Mouse (Mus musculus) testis, postnatal 10 days (tissue): Measurements from ENCODE around the gene Traf3.

ENCODE experiments used
- DNase-seq: peaks from one replicate; pipeline ENCODE4 v3.0.0; 2021; ENCODE audit warnings: low spot score

Gene Traf3

DNA sequence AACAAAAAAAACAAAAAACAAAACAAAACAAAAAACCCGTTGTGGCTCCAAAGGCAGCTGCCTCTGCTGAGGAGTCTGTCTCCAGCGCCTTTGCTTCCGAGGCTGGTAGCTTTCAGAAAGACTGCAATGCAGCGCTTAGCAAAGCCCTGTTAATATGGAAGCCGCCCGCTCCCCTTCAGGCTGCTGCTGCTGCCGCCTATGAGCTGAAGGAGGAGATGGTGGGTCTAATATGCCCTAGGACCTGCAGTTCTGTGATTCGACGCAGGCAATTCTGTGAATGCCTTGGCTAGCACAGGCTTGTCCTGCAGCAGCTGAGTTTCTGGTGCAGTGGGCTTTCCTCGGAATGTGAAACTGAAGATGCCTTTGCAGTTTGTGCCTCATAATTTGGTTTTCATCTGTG, 36.9 kb downstream of the Traf3 start:
- no peak for DNase-seq

DNA sequence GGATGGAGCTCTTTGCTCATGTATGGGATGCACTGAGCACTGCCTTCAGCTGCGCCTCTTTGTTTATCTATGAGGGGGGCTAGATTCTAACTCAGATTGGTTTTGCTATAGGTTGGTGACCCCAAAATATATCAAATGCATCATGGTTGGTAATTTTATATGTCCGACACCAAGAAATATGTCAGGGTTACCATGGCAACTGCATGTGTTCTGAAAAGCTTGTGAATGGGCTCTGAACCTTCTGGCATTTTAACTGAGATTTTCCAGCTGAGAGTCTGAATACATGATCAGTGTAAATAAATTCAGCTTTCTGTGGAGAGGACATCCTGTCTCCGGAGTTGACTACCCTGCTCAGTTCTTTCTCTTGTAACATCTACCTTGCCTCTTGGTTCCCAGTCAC, 37.8 kb downstream of the Traf3 start:
- DNase-seq, result no peak

DNA sequence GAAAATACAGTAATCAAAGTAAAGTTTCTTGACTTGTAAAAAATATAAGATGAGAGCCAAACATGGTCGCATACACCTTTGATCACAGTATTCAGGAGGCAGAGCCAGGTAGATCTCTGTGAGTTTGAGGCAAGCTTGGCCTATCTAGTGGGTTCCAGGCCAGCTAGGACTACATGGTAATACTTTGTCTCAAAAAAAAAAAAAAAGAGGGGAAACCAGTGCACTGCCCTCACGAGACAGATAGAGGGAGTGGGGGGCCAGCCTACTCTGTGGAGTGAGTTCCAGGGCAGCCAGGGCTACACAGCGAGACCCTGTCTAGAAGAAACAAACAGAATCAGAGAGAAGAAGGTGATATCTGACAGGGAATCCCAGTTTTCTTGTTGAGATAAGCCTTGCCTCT, 41.5 kb downstream of the Traf3 start:
- DNase-seq, result no peak

DNA sequence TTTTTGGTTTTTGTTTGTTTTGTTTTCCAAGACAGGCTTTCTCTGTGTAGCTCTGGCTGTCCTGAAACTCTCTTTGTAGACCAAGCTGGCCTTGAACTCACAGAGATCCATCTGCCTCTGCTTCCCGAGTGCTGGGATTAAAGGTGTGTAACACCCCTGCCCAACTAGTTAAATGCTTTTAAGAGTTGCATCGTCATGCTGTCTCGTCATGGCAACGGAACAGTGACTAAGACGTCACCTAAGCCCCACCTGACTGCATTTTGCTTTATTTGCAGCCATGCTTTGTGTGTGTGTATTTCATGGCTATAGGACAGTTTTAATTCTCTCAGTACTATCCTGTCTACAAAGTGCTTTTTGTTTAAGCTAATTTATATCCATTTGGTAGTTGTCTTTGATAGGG, 45.6 kb downstream of the Traf3 start:
- no peak for DNase-seq

DNA sequence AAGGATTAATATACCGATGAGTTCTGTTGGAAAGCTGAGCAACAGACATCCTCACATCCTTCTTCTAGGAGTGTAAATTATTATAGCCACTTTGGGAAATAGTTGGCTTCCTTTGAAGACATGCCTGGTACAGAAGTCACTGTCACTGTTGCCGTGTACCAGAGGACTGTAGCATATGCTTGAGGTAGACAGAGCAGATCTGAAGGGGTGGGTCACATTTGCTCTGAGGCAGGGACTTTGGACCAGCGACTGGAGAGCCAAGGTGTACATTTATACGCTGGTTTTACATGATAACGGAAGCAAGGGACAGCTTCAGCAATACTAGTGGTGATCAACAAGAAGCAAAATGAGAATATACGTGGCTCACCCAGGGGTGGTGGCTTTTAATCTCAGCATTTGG, 52.7 kb downstream of the Traf3 start:
- no peak for DNase-seq

DNA sequence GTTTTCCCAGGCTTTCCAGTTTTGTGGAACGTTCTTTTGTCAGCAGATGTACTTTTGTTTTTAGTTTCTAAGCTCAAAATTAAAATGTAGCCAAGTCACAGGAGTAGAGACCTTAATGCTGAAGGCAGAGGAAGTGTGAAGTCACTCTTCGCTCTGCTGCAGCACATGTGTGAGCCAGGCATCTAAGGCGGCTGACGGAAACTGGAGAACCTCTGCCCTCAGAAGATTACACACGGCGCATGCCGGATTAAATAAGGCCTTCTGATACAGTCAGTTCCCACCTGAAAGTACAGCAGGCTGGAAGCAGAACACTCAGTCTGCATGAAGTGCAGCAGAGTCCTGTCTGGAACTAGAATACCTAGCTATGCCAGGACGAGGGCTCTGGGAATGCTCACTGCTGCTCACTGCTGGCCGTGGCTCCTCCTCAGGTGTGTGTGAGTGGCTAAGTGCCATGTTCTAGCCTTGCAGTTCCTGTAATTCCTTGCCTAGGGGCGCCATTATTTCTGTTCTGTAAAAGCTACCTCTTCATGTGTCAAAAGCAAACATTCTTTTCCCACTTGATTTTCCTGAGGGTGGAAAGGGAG, 59.1 kb downstream of the Traf3 start:
- DNase-seq, result no peak

DNA sequence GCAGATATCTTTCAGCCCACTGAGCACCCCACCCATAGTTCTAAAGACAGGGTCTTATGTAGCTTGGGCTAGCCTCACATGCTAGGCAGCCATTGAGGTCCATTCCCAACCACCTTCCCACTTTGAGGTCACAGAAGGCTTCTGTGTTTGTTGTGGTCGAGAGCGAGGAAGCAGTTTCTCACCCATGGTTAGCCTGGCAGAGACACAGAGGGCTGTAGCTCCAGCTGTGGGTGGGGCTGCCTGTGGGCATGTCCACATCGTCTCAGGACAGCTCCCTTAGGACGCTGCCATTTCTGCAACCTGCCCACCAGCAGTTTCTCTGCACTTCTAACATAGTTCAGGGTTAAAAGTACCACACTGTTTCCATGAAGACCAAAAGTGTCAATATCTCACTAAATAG, 61.2 kb downstream of the Traf3 start:
- DNase-seq, result no peak

DNA sequence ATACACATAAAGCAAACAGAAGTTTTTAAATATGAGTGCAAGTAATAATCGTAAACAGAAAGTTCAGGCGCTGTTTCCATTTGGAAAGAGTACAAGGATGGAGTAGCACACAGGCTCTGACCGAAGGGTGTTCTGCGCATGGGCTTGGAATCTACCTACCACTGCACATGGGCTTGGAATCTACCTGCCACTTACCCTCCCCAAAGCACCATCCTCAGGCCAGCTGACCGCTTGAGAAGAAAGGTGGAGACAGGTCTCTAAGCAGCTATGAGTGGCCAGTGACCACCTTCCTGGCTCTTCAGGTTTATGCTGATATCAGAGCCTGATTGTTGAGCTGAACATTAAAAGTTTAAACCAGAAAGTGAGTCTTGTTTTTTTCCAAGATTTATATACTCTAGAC, 62.3 kb downstream of the Traf3 start:
- no peak for DNase-seq

DNA sequence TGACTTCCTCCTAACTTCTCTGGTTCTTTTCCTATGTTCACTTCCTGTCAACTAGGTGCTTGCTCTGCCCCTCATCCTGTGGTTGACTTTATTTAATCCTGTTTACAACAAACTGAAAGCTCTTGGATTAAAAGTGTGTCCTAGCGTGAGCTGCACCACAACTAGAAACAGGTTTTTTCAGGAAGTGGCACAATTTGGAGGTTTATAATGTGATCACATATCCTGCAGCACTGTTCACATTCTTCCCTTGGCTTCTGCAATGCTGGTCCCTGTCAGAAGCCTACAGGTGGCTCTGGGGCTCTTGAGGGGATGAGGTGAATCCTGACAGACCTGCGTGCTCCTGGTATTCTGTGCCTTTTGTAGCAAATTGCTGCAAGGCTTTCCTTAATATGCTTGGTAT, 64.6 kb downstream of the Traf3 start:
- DNase-seq, result no peak

DNA sequence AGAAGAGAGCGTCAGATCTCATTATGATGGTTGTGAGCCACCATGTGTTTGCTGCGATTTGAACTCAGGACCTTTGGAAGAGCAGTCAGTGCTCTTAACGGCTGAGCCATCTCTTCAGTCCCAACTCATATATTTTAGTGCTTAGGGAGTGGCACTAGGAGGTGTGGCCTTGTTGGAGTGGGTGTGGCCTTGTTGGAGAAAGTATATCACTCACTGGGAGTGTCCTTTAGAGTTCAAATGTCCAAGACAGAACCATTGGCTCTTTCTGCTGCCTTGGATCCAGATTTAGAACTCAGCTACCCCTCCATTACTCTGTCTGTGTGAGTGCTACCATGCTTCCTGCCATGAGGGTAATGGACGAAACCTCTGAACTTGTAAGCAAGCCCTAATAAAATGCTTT, 67.6 kb downstream of the Traf3 start:
- DNase-seq, result no peak

DNA sequence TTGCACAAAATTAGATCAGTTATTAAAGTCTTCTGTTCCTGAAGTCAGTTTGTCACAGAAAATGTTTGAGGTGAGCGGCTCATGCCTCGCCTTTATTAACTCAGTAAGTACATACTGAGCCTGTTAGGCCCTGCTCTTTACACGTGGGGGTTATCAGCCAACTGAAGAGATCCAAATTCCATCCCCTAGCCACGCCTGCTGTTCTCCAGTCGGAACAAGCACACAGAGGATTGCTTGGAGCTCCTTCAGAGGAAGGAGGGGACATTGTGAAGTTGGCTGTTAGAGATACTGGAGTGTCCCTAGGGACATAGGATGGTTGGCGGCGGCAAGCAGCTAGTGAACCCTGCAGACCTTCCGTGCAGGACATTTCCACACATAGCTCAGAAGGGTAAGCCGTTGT, 68.2 kb downstream of the Traf3 start:
- no peak for DNase-seq

DNA sequence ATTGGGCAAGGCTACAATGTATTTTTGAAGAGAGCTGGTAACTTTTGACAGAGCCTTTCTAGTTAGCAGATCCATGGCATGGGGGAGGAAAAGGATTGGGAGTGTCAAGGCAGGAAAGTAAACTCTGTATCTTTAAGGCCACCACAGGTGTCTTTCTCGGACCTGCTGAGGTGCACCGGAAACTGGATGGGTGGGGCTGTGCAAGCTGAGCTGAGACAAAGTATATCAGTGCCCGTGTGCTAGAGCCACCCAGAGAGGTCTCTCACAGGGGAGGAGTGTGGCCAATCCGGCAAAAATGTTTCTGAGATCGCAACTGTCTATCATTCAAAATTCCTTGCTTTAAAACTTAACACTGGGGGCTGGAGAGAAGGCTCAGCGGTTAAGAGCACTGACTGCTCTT, 69.5 kb downstream of the Traf3 start:
- DNase-seq, result no peak

DNA sequence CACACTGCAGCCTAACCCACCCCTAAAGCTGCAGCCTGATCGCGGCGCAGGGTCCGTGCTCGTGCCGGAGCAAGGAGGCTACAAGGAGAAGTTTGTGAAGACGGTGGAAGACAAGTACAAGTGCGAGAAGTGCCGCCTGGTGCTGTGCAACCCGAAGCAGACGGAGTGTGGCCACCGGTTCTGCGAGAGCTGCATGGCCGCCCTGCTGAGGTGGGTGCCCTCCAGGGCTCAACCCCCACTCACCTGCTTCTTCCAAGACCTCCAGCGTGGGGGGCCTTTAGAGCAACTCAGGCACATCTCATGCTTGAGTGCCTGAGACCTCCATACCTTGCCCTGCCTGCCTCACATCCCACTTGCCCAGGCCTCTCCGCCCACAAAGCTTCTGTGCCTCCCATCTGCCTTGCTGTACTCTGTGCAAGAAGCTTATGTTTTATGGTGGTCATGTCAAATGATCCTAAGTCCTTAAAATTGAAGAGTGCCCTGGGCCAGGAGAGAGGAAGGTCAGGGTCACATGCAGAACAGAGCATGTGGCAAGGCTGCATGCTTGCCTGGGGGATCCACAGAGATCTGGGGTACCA, 71.5 kb downstream of the Traf3 start:
- DNase-seq, result no peak

DNA sequence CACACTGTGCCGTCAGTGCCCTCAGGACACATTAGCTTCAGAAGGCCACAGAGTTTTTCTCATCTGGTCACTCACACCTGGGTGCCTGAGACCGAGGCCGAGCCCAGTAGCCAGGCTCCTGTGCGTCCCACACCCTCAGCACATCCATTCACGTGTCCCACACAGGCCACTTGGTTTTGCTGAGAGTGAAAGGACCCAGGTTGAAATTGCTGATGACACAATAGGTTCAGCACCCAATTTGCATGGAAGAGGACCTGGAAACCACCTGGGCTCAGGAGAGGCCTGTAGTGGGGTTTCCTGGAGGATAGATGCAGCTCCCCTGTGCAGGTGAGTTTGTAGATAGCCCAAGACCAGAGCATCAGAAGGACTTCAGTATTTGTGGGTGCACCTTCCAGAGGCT, 72.2 kb downstream of the Traf3 start:
- no peak for DNase-seq

DNA sequence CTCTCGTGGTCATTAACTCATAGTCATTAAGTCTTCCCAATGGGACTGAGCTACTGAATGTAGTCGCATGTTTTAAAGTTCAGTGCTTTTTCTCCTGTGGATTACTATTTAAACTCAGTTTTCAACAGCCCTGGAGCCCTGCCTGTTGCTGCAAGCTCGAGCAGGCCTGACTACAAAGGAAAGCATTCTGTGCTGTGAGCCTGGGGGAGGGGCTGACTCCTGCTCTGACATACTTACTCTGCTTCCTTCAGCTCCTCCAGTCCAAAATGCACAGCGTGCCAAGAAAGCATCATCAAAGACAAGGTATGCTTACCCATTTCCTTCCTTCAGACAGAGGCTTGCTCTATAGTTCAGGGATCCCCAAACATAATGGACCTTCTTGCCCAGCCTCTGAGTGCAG, 72.6 kb downstream of the Traf3 start:
- no peak for DNase-seq

DNA sequence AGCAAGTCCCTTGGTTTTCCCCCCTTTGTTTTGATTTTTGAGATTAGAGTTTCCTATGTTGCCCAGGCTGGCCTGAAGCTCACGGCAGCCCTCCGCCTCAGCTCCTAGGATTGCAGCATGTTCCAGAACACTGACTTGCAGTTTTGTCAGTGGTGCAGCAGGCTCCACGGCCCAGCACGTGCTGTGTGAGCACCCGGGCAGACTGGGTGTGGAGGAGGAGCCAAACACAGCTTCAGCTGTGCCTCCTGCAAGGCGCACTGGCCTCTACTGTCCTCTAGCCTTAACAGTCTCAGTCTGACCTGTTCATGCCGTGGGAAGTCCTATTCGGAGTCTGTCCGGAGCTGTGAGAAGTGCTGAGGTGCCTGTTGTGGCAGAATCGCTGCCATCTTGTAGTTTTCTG, 73.8 kb downstream of the Traf3 start:
- no peak for DNase-seq

DNA sequence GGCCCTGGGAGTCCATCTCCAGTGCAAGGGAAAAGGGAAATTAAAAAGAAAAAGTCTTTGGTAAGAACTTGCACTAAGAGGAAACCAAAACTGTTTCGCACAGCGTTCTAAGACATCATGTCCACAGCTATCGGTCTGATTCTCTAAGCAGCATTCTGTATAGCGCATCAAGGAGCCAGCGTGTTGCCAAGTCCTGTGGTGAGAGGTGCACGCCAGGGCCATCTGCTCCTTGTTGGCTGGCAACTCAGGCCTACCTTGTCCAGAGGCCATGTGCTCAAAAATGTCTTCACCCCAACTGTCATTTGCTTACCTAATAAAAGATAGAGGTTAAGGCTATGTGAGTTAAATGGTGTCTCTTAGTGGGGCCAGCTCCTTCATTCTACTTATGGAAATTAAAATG, 75.7 kb downstream of the Traf3 start:
- DNase-seq, result no peak

DNA sequence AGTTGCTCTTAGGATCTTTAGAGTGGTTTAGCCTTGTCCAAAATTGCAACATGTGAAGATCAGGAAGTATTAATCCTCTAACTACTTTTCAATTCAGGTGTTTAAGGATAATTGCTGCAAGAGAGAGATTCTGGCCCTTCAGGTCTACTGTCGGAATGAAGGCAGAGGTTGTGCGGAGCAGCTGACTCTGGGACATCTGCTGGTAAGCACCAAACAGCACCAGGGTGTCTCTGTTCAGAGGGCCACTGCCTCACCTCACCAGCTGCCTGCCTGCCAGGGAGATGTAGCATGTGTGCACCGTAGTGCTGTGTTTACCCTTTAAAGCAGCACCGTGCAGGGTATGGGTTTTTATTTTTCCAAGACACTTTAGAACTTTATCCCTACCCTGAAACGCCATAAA, 76.2 kb downstream of the Traf3 start:
- DNase-seq, result no peak

DNA sequence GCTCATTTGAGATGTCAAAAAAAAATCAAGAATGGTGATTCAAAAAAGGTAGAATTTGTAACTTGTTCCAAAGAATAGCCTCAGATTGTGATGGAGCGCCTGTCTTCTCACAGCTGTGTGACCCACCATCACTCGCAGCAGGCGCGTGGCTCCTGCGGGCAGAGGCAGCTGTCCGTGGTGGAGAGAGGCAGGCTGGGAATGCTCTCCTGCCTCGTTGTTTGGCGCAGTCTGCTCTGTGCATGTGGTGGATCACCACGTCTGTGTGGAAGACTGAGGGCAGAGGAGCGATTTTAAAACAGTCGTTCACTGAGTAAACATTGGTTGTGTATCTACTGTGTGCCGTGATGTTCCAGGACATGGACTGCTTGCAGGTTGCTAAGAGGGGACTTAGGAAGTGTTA, 77.6 kb downstream of the Traf3 start:
- DNase-seq, result no peak

DNA sequence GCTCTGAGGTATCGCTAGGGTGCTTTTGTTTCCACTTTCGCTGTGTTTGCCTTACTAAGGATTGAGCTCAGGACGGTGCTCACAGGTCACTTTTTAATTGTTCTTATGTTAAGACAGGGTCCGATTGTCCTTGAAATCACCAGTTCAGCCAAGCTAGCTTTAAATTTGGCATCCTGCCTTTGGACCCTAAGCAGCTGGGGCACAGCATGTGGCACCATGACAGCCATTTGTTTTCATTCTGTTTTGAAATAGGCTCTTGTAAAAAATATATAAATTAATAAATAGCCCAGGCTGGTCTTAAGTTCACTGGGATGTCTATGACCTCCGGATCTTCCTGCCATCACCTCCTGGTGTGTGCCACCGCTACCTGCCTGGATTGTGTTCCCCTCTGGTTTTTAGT, 78.9 kb downstream of the Traf3 start:
- no peak for DNase-seq

DNA sequence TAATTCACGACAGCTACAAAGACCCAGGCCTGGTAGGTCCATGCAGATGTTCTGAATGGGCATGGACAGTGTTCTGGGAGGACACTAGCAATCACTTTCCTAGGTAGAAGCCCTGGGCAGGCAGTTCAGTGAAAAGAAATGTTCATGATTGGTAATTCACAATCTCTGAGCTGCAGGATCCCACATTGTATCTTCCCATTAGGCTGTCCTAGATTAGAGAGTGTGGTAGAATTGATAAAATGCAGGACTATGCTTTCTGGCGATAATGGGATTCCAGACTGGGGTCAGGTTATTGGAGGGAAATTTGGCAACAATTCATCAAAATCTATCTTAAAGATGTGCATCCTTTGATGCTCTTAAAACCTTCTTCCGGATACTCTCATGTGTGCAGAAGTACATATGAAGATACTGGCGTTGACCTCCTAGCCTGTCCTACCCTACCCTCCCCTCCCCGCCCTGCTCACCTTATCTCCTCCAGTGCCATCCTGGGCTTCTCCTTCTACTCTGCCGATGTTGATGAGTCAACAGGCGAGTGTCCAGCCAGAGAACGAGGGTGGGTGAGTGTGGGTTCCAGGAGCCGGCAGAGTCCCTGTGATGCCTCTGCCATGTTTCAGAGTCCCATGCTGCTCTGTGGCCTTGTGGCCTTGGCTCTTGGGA, 80.8 kb downstream of the Traf3 start:
- DNase-seq, result no peak

DNA sequence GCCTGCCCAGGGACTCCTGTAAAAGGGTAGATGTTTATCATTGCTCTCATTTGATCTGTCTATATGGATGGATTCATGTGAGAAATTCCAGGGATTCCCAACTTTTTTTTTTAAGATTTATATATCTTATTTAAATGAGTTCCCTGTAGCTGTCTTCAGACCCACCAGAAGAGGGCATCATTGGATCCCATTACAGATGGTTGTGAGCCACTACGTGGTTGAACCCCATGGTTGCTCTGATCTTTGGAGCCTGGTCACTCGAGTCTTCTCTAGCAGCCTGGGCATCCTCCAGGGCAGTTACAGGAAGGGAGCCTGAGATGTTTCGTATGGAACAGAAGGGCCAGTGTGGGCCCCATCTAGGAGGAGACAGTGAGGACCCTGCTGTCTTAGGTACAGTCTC, 82.9 kb downstream of the Traf3 start:
- DNase-seq, result no peak

DNA sequence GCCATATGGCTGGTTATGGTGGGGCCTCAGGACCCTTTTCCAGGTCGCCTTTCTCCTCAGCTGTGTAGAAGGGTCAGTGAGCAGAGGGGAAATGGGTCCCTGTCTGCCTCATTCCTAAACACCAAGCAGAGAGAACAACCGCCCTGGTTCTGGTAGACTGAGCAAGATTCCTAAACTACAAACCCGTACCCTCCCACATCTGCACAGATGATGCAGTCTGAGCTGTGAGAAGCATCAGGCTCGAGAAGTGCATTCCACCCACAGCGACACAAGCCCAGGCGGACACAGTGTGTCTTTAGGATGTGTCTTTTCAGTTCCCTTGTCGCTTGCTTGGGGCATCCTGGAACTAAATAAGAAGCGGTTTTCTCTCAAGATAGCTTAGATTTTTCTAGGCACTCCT, 83.9 kb downstream of the Traf3 start:
- no peak for DNase-seq

DNA sequence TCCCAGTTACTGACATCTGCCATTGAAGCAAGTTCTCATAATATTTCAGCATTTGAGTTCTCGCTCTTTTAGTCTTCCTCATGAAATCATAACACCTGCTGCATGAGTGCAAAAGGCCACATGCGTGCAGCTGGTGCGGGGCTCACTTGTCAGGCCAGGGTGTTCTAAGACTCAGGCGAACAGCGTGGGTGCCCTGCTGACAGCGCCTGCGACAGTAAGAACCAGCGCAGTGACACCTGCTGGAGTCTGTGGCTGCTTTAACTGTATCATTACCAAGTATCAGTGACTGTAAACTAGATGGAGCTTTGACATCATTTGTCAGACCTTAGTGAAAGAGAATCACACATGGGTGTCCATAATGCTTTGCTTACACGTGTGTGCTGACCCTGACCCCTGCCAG, 85.1 kb downstream of the Traf3 start:
- no peak for DNase-seq
